Mouse (Mus musculus) ovary, postnatal 36 days (tissue): ENCODE data around the gene Gpatch11.

ENCODE experiments used
- DNase-seq: peaks from one replicate; pipeline ENCODE4 v3.0.0; 2022; ENCODE audit warnings: low spot score, mixed read lengths

Gpatch11 gene

DNA sequence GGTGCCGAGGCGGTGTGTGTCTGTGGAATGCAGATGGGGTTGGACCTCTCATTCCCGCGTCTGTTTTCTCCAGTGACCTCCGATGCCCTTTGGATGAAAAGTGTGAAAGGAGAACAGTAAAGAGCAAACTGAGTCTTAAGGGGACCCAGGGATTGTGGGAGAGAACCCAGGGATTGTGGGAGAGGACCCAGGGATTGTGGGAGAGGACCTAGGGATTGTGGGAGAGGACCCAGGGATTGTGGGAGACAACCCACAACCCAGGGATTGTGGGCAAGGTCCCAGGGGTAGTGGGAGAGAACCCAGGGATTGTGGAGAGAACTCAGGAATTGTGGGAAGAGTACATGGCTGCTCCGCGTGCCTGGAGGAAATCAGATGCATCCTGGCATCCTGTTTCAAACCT, 59.6 kb downstream of the Gpatch11 start:
- no peak for DNase-seq

DNA sequence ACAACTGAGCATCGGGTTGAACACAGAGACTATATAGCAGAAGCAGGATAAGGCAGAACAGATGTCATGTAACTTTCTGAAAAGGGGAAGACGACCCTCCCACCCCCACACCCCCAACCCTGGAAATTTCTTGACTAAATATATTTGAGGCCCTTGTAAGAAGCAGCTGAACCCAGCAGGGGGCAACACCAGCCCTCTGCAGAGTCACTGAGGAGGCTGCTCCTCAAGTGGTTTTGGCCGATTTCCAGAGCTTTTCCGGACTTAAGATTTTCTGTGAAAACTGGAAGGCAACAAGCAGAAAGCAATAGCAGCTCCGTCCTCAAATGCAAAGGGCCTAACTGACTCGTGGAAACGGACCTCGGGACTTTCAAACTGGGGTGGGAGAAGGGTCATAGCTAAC, 60.0 kb downstream of the Gpatch11 start:
- DNase-seq: peak; percentile 41
